Mouse (Mus musculus): Measurements from ENCODE around the gene Ccdc93. TPM values are rescaled to one million over a fixed set of nuclear protein-coding genes. Genes with fewer than 3 reads are reported as not detected.

Ccdc93 gene
- 1 to 10 TPM; 8.9 to 9.2 TPM for total RNA-seq (2021)
- long read RNA-seq, experiment 1, full-length matches to known transcripts, result 1 of 4 reads
- long read RNA-seq, experiment 1, partial matches to known transcripts, result 1 of 4 reads
- long read RNA-seq, experiment 1, other reads (novel, unspliced or antisense), result 2 of 4 reads
- long read RNA-seq, experiment 2, partial matches to known transcripts, result 1 of 6 reads
- long read RNA-seq, experiment 2, other reads (novel, unspliced or antisense), result 5 of 6 reads

DNA sequence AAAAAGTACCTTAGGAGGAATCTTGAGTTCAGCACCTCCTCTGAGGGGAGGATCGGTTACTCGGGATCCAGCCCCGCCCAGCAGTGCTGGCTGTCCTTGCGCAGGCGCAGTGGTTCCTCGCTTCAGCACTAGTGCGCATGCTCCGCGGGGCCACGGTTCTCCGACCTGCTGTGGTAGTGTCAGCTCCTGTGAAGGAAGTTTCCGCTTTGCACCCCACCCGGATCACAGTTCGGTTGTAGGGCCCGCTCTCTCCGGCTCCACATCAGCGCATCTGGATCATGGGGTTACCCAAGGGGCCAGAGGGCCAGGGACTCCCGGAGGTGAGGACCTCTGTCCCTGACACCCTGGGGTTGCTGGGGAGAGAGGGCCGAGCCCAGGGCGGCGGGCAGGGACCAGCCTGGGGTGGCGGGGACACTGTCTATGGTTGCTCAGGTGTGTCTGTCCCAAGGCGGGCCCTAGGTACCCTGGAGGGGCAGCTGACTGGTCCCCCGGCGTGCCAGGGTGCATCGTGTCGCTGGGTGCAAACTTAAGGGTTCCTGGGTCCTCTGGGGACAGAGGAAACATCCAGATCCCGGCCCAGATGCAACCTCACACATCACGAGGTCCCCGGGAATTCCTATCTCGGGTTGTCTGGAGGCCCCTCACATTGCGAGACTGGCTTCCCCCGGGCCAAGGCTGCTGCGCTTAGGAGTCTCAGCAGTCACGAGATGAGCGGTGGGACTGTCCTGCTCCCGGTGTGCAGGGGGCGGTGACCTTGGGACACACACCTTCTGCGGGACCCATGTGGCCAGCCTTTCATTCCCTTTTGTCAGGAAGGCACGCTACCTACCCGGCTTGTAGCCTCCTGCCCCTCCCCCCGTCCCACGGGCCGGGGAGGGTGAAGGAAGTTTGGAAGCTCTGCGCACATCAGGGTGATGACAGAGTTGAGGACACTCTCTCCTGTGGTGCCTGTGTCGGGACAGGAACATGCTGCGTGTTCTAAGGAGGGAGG lies at the start of gene Ccdc93:
TSS of gene Ccdc93 (plus strand) at position 112 of the 991 bp plus-strand sequence.
- intact Hi-C loops (cut with DNase I), result no loop called here
- DNase-seq, result peak; percentile 100

DNA sequence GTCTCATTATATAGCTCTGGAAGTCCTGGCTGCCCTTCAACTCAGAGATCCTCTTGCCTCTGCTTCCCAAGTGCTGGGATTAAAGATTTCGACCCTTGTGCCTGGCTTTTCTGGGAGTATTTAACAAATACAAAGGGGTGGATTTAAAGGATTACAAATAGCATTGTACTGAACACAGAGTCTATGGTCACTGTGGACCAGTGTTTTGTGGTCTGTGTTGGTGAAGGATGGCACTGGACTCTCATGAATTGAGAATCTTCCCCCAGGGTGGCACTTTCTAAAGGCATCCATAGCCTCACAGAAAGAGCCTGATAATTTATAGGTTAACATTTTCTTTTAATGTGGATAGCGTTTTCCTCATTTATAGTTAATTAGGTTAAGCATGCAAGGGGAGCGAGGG lies 49.3 kb upstream of the Ccdc93 start:
- DNase-seq, result no peak
- intact Hi-C loops (cut with DNase I), result no loop called here

DNA sequence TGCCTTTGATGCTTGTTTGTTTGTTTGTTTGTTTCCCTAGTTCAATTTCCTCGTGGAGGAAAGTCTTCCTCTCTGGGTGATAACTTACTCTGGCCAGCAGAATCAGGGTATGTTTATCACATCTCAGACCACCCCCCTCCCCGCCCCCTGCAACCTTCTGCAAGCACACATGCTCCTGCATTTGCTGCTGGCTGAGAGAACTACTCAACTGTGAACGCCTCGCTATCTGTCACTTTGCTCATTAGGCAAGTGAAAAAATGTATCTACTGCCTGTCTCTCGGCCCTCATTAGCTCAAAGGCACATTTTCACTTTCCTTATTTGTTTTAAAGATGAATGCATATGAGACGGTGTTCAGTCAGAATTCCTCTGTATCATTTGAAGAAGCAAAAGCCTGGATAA lies 42.5 kb upstream of the Ccdc93 start:
- no peak for DNase-seq
- intact Hi-C loops (cut with DNase I), result no loop called here

DNA sequence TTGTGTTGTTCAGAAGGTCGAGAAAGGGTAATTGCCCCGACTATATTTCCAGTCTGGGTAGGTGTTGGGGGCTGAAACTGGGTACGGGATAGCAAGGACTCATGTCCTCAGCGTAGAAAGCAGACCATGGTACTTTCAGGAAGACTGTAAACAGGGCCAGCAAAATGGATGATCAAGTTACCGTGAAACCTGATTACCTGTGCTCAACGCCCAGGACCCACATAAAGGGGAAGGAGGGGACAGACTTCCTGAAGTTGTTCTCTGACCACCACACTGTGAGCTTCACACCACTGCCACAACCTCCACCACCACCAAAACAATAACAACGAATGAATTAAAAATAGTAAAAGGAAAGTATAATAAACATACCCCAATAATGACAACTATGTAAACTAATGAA lies 42.1 kb upstream of the Ccdc93 start:
- intact Hi-C loops (cut with DNase I), result no loop called here
- DNase-seq, result no peak

DNA sequence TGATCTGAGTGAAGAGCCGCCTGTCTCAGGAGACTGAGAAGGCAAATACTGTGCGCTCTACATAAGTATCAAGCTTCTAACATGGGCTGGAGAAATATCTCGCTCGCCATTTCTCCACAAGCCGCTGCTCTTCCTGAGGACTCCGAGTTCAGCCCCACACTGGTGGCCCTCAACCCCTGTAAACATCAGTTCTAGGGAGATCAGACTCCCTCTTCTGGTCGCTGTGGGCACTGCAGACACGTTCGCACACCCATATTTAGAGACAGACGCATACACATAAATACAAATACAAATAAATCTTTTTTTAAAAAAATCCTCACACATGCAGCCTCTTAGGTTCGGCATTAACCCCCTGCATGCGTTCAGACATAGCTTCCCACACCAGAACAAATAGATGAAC lies 41.3 kb upstream of the Ccdc93 start:
- intact Hi-C loops (cut with DNase I), result no loop called here
- no peak for DNase-seq

DNA sequence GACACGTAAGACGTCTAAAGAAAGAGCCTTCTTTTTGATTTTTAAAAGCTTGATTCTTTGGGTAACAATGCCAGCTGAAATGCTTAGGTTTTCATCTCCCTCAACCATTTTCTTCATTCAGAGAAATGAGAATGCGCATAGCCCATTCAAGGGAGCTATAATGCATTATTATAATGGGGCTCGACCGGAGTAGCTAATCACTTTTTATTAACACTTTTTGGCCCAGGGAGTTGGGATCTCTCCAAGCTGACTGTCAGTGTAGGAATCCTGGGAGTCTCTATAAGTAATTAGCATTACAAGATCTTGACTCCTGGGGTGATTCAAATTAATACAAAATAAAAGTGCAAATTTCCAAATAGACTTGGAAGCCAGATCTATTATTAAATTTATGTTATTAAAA lies 40.8 kb upstream of the Ccdc93 start:
- no peak for DNase-seq

DNA sequence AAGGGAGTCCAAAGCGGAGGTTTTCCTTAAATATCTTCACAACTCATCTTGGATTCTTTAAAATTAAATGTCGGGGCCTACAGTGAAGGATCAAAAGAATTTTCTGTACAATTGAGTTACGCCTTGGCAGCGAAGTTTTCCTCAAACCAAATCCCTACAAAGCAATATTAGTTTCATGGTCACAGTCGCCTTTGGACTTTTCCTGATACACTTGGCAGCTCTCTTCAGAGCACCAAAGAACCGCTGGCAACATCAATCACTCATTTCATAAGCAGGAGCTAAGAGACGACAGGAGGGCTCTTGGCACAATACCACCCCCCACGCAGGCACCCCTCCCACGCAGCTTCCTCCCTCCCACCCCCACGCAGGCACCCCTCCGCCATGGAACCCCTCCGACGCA lies 40.4 kb upstream of the Ccdc93 start:
- DNase-seq, result no peak
- intact Hi-C loops (cut with DNase I), result no loop called here

More for the DNA sequence above, 40.8 kb upstream of the Ccdc93 start:
- intact Hi-C loops (cut with DNase I), result no loop called here

DNA sequence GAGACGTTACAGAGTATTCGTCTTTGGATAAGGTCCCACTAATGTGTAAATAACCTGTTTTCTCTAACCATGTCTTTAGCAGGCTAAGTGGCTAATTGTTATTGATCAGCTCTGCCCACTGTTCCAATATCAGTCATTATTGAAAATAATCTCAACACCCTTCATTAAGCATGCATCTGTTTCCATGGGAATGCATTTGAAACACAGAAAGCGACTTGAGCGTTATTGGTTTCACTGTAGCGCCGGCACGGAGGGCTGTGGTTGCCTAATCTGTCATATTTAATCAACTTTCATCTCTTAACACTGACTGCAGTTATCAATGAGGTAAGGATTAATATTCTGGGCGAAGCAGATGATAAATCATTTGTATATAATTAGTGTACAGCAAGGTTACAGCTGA lies 40.0 kb upstream of the Ccdc93 start:
- intact Hi-C loops (cut with DNase I), result no loop called here
- DNase-seq, result no peak

DNA sequence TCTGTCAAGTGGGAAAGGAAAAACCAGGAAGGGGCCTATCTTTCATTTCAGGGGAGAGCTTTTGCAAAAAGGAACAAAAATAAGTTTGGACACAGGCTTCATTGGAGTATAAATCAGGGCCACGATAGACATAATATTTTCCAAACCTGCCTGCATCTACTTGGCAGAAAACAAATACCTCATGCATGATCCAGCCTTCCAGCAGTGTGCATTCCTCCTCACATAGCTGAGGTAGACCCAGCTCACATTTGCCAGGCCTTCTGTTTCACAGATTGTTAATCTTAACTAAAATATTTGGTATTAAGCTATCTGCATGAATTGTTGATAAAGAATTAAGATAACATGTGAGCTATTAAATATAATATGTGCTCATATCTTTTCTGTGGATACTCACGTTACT lies 37.7 kb upstream of the Ccdc93 start:
- intact Hi-C loops (cut with DNase I), result no loop called here
- DNase-seq, result no peak

DNA sequence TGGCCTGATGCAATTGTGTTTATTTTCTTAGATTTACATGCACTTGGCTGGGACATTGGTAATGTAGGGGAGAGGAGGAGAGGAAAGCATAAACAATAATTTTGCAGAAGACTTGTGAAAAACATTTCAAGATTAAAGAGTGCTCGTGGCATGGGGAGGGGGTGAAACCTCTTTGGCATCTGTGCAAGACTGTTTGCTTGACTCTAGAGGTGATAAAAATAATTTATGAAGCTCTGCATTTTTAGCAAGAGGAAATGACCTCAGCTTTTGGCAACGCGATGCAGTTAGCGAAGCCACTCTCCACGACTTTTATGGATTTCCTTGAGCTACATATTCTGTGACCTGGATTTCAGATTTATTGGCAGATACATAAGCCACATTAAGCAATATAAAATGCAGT lies 36.1 kb upstream of the Ccdc93 start:
- DNase-seq, result no peak
- intact Hi-C loops (cut with DNase I), result no loop called here

DNA sequence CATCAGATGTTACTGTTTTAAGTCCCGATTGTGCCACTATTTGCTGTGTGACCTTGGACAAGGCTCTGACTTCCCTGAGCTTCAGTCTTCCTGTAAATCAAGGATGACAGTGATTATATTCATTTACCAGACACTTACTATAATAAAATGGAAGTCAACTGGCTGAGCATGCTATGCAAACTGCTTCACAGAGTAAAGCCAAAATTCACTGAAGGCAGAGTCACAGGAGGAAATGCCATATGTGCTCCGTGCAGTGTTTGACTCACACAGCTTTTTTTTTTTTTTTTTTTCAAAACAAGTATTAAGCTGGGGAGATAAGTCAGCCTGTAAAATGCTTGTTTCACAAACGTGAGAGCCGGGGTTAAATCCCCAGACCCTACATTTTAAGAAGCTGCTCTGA lies 34.3 kb upstream of the Ccdc93 start:
- DNase-seq, result no peak
- intact Hi-C loops (cut with DNase I), result no loop called here

DNA sequence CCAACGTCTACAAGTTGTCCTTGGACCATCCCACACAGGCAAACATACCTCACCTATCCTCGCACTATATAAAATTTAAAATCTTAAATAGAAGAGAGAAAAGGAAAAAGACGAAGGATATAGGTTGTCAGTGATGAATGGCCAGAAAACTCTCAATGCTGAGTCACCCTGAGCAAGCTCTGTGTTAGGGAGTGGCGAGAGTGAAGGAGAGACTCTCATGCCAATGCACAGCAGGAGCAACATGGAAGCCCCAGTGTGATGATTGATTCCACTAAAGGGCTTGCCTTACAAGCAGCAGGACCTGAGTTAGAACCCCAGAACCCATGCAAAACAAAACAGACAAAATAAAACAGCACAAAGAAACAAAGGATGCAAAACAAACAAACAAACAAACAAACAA lies 32.6 kb upstream of the Ccdc93 start:
- DNase-seq, result no peak
- intact Hi-C loops (cut with DNase I), result no loop called here

DNA sequence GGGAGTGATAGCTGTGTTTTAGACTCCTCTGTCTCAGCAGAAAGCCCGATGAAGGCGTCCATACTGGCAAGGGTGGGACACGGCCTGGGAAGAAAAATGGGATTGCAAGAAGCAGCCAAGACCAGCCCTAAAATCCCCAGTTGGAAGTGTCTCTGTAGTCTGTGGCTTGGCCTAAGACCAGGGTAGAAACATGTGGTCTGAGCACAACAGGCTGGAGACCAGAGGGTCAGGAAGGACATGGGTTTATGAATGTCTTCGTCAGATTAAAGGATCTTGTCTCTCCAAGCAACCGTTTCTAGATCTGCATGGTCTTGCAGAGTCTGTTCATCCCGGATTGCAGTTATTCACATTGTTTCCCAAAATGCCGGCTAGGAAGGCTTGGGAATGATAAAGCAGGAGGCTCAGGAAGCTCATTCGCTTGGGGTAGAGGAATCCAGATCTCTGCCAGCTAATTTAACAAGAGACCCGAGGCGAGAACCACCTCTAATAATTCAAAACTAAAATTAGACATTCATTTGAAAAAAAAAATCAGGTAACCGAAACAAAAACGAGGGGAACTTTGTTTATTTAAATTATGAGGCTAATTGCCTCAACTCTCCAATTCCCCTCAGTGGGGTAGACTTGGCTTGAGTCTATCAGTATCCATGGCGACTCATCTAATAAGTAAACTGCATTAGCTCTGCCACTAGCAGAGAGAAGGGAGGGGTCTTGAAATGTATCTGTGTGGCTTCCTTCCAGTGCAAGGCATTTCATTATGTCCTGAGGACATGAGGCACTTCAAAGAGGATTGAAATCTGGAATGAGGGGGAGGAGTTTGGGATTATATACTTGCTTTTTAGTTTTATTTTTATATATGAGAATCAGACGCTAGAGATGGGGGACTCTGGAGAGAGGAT lies 31.6 kb upstream of the Ccdc93 start:
- no peak for DNase-seq
- intact Hi-C loops (cut with DNase I), result no loop called here

DNA sequence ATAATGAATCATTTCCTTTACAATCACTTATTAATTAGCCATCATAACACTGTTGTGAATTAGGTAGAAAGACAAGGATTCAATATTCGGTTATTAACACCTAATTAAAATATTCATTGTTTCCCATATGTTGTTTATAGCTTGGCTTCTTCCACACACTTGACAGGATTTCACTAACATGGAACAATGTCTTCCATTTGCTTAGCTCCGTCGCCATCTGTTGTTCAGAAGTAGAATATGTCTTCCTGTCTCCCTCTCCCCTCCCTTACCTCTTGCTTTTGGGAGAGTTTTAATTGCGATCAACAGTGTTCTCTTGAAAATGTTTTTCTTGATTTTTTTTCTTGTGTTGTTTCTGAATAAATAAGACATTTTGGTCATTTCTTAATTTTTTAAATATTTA lies 30.6 kb upstream of the Ccdc93 start:
- DNase-seq, result no peak
- intact Hi-C loops (cut with DNase I), result loop anchor here (5.0 to 10.0 kb wide), 3 partner anchors 153 to 808 kb away; no protein-coding TSS in a partner anchor

DNA sequence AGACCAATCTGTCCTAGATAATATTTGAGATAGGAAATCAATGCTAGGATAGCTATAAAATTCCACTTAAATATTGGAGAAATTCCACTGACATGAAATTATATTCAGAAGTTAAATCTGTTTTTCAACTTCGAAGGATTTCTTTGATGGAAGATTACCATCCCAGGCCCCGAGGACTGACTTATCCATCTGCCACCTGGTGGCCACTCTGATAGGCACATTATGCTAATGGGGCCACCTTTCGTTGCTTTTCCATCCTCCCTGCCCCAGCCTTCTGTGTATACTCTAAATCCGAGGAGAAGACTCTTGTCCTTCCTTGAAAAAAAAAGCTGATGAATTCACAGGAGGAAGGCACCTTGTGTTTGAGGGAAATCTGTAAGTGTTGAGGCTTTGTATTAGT lies 11.8 kb upstream of the Ccdc93 start:
- peak in 1 of 2 experiments; percentile 11 for DNase-seq
- intact Hi-C loops (cut with DNase I), result loop anchor here (5.0 kb wide), 2 partner anchors 167 to 832 kb away; no protein-coding TSS in a partner anchor

DNA sequence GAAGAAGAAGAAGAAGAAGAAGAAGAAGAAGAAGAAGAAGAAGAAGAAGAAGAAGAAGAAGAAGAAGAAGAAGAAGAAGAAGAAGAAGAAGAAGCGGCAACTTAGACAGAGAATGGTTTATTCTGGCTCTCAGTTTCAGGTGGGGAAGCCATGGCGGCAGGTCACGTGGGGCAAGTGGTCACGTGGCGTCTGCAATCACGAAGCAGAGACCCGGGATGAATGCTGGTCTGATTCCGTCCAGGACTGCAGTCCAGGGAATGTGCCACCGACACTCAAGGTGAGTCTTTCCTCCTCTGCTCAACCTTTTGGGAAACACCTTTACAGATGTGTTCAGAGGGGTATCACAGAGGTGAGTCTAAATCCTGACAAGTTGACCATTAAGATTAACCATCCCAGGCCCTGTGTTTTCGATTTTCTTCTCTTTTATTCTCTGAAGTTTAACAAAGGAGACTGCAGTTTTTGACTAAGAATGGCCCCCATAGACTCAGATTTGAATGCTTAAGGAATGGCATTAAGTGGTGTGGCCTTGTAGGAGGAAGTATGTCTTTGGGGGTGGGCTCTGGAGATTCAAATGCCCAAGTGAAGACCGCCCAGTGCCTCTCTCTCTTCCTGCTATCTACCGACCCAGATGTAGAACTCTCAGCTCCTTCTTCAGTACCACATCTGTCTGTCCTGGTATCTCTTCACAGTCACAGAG lies 11.1 kb upstream of the Ccdc93 start:
- intact Hi-C loops (cut with DNase I), result loop anchor here (5.0 kb wide), 2 partner anchors 167 to 832 kb away; no protein-coding TSS in a partner anchor

DNA sequence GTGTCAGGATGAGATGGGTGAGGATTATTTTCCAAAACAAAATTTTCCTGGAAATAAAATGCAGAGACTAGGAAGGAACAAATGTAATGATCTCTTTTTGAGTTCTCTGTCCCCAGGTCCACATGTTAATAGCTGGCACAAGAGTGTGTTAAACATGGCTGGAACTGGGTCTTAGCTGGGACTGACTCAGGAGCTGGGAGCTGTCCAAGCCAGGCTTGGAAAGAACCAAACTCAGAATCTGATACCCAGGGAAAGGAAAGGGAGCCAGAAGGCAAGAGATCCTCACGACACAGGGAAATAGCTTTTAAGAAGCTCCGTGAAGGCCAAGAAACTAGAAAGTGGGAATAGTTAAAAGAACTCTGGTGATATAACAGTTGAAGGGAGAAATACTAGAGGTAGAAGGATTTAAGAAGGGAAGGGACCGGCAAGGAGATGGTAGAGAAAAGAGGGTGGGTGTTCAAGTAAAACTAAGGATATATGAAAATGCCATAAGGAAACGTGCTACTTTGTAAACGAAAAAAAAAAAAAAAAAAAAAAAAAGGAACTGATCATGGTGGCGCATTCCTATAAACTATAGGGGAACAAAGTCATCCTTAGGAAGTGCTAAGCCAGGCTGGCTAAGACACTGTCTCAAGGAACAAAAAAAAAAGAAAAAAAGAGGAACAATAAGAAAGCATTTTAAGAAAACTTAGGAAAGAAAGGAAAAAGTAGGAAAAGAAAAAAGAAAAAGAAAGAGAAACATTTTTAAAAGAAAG lies 489 bp upstream of the Ccdc93 start:
- peak; percentile 28 to 34 for DNase-seq
- intact Hi-C loops (cut with DNase I), result no loop called here

More for the DNA sequence above, 11.1 kb upstream of the Ccdc93 start:
- DNase-seq, result no peak

DNA sequence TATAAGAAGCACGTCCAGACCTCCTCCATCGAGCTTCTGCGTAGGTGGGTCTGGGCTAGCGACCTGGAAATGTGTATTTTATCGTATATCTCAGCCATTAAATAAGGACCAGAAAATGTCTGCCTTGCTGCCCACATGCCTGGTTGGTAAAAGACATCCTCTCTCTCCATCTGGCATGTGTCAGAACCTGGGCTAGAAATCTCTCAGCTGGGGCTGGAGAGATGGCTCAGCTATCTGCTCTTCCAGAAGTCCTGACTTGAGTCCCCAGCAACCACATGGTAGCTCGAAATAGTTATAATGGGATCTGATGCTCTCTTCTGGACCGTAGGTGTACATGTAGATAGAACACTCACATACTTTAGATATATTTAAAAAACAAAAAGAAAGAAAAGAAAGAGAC lies 5.1 kb downstream of the Ccdc93 start:
- no peak for DNase-seq
- intact Hi-C loops (cut with DNase I), result no loop called here

All from gastrocnemius, postnatal 36 days (tissue).